Mouse (Mus musculus): ENCODE results near the gene Tusc2.
A peak's percentile ranks its signal among the peaks of the same experiment; 100 is the strongest.
"Not testable (repeated sequence)": the region's sequence is repeated elsewhere in the genome, so short reads cannot be mapped to it uniquely, and the experiment has no call there.

Tusc2 gene

DNA sequence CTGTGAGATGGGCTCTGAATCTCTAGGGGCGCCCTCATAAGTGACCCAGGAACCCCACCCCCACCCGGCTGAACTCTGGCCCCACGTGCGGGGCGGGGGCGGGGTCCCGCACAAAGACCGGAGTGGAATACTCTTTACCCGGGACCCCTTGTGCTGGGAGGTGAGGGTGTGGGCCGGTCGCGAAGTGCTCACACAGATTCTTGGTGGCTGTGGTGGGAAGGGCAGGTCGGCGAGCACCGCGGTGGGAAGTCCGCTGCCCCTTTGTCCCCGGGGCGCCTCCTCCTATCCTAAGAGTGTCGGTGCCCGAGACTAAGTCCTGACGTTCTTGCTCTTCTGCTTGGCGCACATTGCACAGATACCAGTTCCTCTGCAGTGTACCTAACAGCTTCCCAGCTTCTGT lies 6.2 kb downstream of the Tusc2 start:
- DNase-seq = no peak

DNA sequence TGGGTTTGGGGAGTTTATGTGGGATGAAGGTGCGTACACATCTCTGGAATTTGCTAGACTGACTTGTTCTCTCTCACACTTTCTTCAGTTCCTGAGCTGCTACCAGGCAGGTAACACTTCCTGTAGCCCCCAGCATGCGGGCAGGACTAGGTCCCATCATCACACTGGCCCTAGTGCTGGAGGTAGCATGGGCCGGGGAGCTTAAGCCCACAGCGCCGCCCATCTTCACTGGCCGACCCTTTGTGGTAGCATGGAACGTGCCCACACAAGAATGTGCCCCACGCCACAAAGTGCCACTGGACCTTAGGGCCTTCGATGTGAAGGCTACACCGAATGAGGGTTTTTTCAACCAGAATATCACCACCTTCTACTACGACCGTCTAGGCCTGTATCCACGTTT lies 7.0 kb downstream of the Tusc2 start:
- DNase-seq = peak in 1 of 2 experiments; percentile 42

- no peak for DNase-seq
Measured at GRCm38 (mm10) chr9:107570845-107571244, 7.8 kb downstream of the Tusc2 start.

- no peak for DNase-seq
Measured at GRCm38 (mm10) chr9:107571534-107572326, 8.7 kb downstream of the Tusc2 start.

GRCm38 (mm10) chr9:107572327-107572662 lies 9.2 kb downstream of the Tusc2 start:
- DNase-seq = no peak

DNA sequence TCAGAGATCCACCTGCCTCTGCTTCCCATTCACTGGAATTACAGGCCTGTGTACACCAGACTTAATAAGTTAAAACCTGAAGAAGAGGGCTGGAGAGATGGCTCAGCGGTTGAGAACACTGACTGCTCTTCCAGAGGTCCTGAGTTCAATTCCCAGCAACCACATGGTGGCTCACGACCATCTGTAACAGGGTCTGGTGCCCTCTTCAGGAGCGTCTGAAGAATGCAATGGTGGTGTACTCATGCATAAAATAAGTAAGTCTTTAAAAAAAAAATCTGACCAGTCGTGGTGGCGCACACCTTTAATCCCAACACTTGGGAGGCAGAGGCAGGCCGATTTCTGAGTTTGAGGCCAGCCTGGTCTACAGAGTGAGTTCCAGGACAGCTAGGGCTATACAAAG lies 10.7 kb downstream of the Tusc2 start:
- DNase-seq = not testable (repeated sequence)

DNA sequence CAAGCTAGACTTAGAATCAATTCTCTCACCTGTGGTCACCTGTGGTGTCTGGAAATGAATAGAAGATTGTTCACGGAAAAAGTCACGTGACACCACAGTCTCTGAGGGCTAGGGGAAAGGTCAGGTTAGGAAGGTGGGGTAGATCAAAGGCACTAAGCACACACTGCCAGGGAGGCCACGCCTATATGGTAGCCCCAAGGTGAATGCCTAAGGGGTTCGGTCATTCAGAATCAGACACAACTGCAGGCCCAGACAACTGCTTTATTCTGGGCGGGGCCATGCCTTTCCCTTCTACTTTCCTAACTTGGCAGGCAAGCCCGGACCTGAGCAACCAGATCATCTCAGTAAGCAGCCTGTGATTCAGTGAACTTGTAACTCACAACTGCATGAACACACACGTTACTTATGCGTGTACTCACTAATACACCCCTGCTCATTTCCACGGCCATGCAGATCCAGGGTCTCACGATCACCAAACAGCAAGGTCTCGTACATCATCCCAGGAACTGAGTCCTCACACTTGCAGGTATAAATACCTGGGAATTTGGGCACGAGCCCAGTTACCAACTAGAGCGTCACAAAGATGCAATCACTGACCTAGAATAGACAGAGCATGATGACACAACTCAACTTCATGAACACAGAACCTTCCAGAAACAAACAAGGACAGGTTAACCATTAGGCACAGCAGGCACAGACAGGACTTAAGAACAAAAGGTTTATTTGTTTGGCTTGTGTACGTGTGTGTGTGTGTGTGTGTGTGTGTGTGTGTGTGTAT lies 12.7 kb downstream of the Tusc2 start:
- no peak for DNase-seq

GRCm38 (mm10) chr9:107576357-107577107 lies 13.5 kb downstream of the Tusc2 start, which contains the start of gene Hyal1:
TSS of gene Hyal1 (plus strand) at chr9:107576927.
- peak; percentile 93 to 95 for DNase-seq

DNA sequence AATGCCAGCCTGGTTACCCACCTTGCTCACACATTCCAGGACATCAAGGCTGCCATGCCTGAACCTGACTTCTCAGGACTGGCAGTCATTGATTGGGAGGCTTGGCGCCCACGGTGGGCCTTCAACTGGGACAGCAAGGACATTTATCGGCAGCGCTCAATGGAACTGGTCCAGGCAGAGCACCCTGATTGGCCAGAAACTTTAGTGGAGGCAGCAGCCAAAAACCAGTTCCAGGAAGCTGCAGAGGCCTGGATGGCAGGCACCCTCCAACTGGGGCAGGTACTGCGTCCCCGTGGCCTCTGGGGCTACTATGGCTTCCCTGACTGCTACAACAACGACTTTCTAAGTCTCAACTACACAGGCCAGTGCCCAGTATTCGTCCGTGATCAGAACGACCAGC lies 14.8 kb downstream of the Tusc2 start:
- no peak for DNase-seq

- DNase-seq = no peak
Measured at GRCm38 (mm10) chr9:107578587-107578986, 15.5 kb downstream of the Tusc2 start, which contains the start of gene Naa80. TSS of gene Naa80 (plus strand) at chr9:107578887.

DNA sequence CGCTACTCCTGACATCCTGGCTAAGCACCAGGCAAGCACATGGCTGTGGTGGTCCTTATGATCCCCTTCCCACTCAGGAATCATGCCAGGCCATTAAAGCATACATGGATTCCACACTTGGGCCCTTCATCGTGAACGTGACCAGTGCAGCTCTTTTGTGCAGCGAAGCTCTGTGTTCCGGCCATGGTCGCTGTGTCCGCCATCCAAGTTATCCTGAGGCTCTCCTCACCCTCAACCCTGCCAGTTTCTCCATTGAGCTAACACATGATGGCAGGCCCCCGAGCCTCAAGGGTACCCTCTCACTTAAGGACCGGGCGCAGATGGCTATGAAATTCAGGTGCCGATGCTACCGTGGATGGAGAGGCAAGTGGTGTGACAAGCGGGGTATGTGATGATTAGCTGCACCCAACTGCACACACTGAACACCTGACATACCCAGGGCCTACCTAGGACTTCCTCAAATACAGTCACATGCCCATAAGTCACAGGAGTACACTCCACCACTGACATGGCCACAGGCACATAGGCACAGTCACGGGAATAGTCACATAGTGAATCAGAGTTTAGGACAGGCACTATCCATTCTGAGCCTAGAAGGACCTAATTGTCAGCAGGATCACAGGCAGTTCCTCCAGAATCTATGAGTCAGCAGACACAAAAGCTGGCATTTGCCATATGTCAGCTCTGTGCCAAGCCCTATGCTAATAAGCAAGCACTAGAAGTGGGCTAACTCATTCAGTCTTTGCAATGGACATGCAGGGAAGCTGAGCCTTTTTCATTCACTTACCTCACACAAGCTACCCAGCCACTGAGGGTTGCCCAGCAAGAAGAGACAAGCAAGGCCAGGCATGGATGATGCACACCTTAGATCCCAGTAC lies 16.2 kb downstream of the Tusc2 start:
- DNase-seq = no peak

DNA sequence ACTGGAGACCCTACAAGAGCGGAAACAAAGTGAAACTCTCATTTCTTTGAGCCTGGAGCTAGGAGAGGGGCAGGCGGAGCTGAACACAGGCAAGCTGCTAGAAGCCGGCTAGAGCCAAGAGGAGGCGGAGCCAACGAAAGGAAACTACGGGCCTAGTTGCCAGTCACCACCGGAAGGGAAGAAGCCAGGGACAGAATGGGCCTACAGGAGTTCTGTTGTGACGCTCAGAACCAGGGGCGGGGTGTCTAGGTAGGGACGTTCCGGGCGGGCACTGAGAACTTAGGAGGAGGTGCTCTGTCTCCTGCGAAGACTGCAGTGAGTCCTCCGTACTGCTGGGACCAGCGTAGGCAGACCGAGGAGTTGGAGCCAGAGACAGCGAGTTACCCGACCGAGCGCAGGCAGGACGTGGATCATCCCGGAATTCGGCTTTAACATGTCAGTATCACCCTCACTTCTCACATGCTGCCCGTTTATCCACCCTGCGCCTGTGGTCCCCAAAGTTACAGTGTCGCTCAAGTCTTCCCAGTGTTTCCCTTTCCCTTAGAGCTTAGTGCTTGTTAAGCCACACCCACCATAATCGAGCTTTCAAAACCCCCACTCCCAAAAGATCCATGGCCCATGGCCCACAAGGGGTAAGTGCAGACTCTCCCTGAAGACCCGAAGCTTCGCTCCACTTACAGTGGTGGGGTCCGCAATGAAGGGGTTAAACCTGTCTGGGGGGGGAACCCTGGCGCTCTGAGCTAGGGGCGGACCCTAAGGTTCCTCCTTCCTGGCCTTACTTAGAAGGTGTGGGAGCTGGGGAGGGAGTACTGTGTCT lies 17.7 kb downstream of the Tusc2 start, which contains the start of gene Hyal3:
TSS of gene Hyal3 (plus strand) at position 318 of the 817 bp plus-strand sequence.
- DNase-seq = peak; percentile 89 to 94

- no peak for DNase-seq
Measured at GRCm38 (mm10) chr9:107581584-107581983, 18.5 kb downstream of the Tusc2 start.

- DNase-seq = no peak
Measured at GRCm38 (mm10) chr9:107582509-107583062, 19.5 kb downstream of the Tusc2 start.

DNA sequence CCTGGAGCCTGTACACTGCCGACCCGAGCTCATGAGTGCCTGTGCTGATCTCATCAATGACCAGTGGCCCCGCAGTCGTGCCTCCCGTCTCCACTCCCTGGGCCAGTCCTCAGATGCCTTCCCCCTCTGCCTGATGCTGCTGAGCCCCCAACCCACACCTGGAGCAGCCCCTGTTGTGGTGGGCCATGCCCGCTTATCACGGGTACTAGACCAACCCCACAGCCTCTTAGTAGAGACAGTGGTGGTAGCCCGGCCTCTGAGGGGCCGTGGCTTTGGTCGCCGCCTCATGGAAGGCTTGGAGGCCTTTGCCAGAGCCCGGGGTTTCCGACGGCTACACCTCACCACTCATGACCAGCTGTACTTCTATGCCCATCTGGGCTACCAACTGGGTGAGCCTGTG lies 20.1 kb downstream of the Tusc2 start:
- no peak for DNase-seq

DNA sequence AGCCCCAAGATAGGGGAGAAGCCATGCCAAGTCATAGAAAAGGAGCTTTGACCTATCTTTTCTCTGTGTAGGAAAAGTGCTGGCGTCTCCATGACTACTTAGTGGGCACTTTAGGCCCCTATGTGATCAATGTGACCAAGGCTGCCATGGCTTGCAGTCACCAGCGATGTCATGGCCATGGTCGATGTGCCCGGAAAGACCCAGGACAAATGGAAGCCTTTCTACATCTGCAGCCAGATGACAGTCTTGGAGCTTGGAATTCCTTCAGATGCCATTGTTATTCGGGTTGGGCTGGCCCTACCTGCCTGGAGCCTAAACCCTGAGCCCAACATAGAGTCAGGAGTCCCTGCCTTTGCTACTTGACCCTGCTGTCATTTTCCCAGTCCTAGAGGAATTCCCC lies 23.4 kb downstream of the Tusc2 start:
- DNase-seq = no peak

- peak; percentile 97 to 98 for DNase-seq
Measured at GRCm38 (mm10) chr9:107586974-107587832, 24.1 kb downstream of the Tusc2 start, which contains the start of gene Ifrd2. TSS of gene Ifrd2 (plus strand) at chr9:107587642.

- peak; percentile 60 to 76 for DNase-seq
Measured at GRCm38 (mm10) chr9:107587833-107588639, 25.0 kb downstream of the Tusc2 start.
